Mouse (Mus musculus) intestine, postnatal 0 days (tissue): ENCODE data around the gene Cops4. TPM values are rescaled to one million over a fixed set of nuclear protein-coding genes. Genes with fewer than 3 reads are reported as not detected.

Experiments
- ATAC-seq: fragments of 200-750 bp; cut with Nextera tagmentation; 2 replicates; pipeline ENCODE4 v1.8.0; 2017; ENCODE audit warnings: mild to moderate bottlenecking, moderate TSS enrichment, moderate library complexity
- H3K27ac ChIP-seq: fragments of 300-500 bp; sonication (generic); 2 replicates; pipeline ENCODE4 v1.5.1; 2014; ENCODE audit warnings: mild to moderate bottlenecking, low read depth, low read length, moderate library complexity
- H3K27me3 ChIP-seq: fragments of 300-500 bp; sonication (generic); replicated peaks from 2 replicates; pipeline ENCODE4 v1.6.1; 2014; ENCODE audit warnings: low read length, mixed read lengths; ENCODE audit not compliant: control insufficient read depth, insufficient read depth
- H3K36me3 ChIP-seq: fragments of 300-500 bp; sonication (generic); 2 replicates; pipeline ENCODE4 v1.6.1; 2014; ENCODE audit warnings: mild to moderate bottlenecking, moderate library complexity; ENCODE audit not compliant: control insufficient read depth, insufficient read depth
- H3K4me1 ChIP-seq: fragments of 300-500 bp; sonication (generic); replicated peaks from 2 replicates; pipeline ENCODE4 v1.6.1; 2014; ENCODE audit warnings: antibody characterized with exemption, low read length, mixed read lengths; ENCODE audit not compliant: control insufficient read depth, insufficient read depth
- H3K4me2 ChIP-seq: fragments of 300-500 bp; sonication (generic); replicated peaks from 2 replicates; pipeline ENCODE4 v1.6.1; 2014; ENCODE audit warnings: low read depth, mild to moderate bottlenecking, moderate library complexity
- H3K4me3 ChIP-seq: fragments of 300-500 bp; sonication (generic); 2 replicates; pipeline ENCODE4 v1.5.1; 2014; ENCODE audit warnings: low read depth, low read length
- H3K9ac ChIP-seq: fragments of 300-500 bp; sonication (generic); 2 replicates; pipeline ENCODE4 v1.6.1; 2014; ENCODE audit warnings: mild to moderate bottlenecking, low read depth, low read length
- H3K9me3 ChIP-seq: fragments of 300-500 bp; sonication (generic); 2 replicates; pipeline ENCODE4 v1.6.1; 2016; ENCODE audit warnings: mixed run types; ENCODE audit not compliant: control insufficient read depth
- CTCF ChIP-seq: sonication (generic); IDR thresholded peaks from 2 replicates; pipeline ENCODE4 v1.5.1; 2016; ENCODE audit warnings: low read depth, mild to moderate bottlenecking, control low read depth, antibody characterized with exemption, moderate library complexity
- WGBS: fragments of 180-500 bp; shearing (Covaris S2); extraction: QIAGEN DNeasy Blood & Tissue Kit; methylation state at CpG from one replicate; pipeline ENCODE4 v1.1.7; 2014; 5-methylcytosine and 5-hydroxymethylcytosine counted together
- polyA plus RNA-seq: library from polyadenylated mRNA; unstranded; fragments of >200 nt; fragmentation: Nextera tagmentation; extraction: Ambion mirVana; gene quantifications from 2 replicates; pipeline ENCODE4 v1.2.1, GENCODE M21; 2015

Gene Cops4
- polyA plus RNA-seq, 1 experiment from 2014 or later = 76.9 TPM

GRCm38 (mm10) chr5:100525620-100526019 is 7.5 kb downstream of the Cops4 start:
- ATAC-seq = no peak
- TF ChIP-seq CTCF = no peak
- Histone ChIP-seq H3K4me2 (no peak overlapping the region), H3K27me3 (no peaks in the 10 kb centered on the region), H3K9me3 (no peaks in the 10 kb centered on the region), H3K4me3 (no peak overlapping the region), H3K9ac (no peak overlapping the region), H3K4me1 (no peaks in the 10 kb centered on the region), H3K36me3 (peaks cover 22% of the 10 kb centered on the region), H3K27ac (no peak overlapping the region)
- 48% methylated on average over 3 of the region's 3 CpGs for WGBS

GRCm38 (mm10) chr5:100526164-100526563 is 8.1 kb downstream of the Cops4 start:
- no peak overlapping the region for H3K27ac ChIP-seq
- H3K4me3 ChIP-seq = no peak overlapping the region
- H3K36me3 ChIP-seq = peaks cover 28% of the 10 kb centered on the region
- H3K4me1 ChIP-seq = no peaks in the 10 kb centered on the region
- TF ChIP-seq CTCF = 0 out of 2 replicates have a peak, but pooled peaks have one; percentile 17
- no peak for ATAC-seq
- H3K4me2 ChIP-seq = no peak overlapping the region
- H3K9me3 ChIP-seq = no peaks in the 10 kb centered on the region
- H3K9ac ChIP-seq = no peak overlapping the region
- H3K27me3 ChIP-seq = no peaks in the 10 kb centered on the region
- WGBS = 57% methylated on average over 7 of the region's 7 CpGs

GRCm38 (mm10) chr5:100535826-100536225 is 17.7 kb downstream of the Cops4 start:
- Histone ChIP-seq H3K9me3 (no peaks in the 10 kb centered on the region), H3K27ac (no peak overlapping the region), H3K9ac (no peak overlapping the region), H3K4me1 (no peaks in the 10 kb centered on the region), H3K27me3 (no peaks in the 10 kb centered on the region), H3K4me2 (no peak overlapping the region), H3K36me3 (peaks cover 39% of the 10 kb centered on the region), H3K4me3 (no peak overlapping the region)
- ATAC-seq = no peak
- no peak for TF ChIP-seq CTCF
- 75% methylated on average over 7 of the region's 7 CpGs for whole genome bisulfite sequencing

GRCm38 (mm10) chr5:100536638-100537037 is 18.5 kb downstream of the Cops4 start:
- peak; percentile 88 for TF ChIP-seq CTCF
- Histone ChIP-seq H3K36me3 (peaks cover 42% of the 10 kb centered on the region), H3K9me3 (no peaks in the 10 kb centered on the region), H3K4me2 (no peak overlapping the region), H3K4me3 (no peak overlapping the region), H3K4me1 (no peaks in the 10 kb centered on the region), H3K9ac (no peak overlapping the region), H3K27me3 (no peaks in the 10 kb centered on the region), H3K27ac (no peak overlapping the region)
- WGBS = 85% methylated on average over 3 of the region's 3 CpGs
- no peak for ATAC-seq

GRCm38 (mm10) chr5:100546294-100547080 is 28.4 kb downstream of the Cops4 start:
- 83% methylated on average over 6 of the region's 6 CpGs for WGBS
- no peak overlapping the region for H3K9ac ChIP-seq
- H3K4me3 ChIP-seq = no peak overlapping the region
- H3K27me3 ChIP-seq = no peaks in the 10 kb centered on the region
- H3K4me1 ChIP-seq = no peaks in the 10 kb centered on the region
- peaks cover 55% of the 10 kb centered on the region for H3K36me3 ChIP-seq
- no peak overlapping the region for H3K27ac ChIP-seq
- peak; percentile 68 for TF ChIP-seq CTCF
- ATAC-seq = no peak
- no peaks in the 10 kb centered on the region for H3K9me3 ChIP-seq
- no peak overlapping the region for H3K4me2 ChIP-seq

- ATAC-seq = peak; percentile 84
- no peak overlapping the region for H3K9ac ChIP-seq
- H3K4me2 ChIP-seq = no peak overlapping the region
- H3K27me3 ChIP-seq = no peaks in the 10 kb centered on the region
- WGBS = 30% methylated on average over 2 of the region's 2 CpGs
- no peaks in the 10 kb centered on the region for H3K9me3 ChIP-seq
- H3K36me3 ChIP-seq = peaks cover 41% of the 10 kb centered on the region
- H3K4me1 ChIP-seq = no peaks in the 10 kb centered on the region
- no peak for TF ChIP-seq CTCF
- H3K4me3 ChIP-seq = no peak overlapping the region
- peak overlapping the region; percentile 31; the same call in 1 of the 2 replicates for H3K27ac ChIP-seq
These were observed 30.1 kb downstream of the Cops4 start for GRCm38 (mm10) chr5:100548236-100548635.
